Mouse (Mus musculus): ENCODE measurements around the gene Adgrg3.
"Not testable (repeated sequence)": the region's sequence is repeated elsewhere in the genome, so short reads cannot be mapped to it uniquely, and the experiment has no call there.

Adgrg3 gene

GRCm38 (mm10) chr8:95025421-95025820, 7.9 kb downstream of the Adgrg3 start:
- no peak for DNase-seq (ENCODE audit: low read depth)

DNA sequence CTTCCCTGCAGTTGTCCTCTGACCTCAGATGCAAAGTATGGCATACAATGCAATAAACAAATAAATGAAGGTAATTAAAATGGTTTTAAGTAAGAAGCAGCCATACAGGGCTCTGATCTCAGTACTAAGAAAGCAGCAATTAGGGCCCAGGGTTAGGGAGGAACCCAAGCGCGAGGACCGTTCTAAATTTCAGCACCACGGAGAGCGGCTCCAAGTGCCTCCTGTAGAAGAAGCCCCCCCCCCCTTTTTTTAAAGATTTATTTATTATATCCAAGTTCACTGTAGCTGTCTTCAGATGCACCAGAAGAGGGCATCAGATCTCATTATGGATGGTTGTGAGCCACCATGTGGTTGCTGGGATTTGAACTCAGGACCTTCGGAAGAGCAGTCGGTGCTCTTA, 10.9 kb downstream of the Adgrg3 start:
- DNase-seq (ENCODE audit: low read depth) = not testable (repeated sequence)

- DNase-seq (ENCODE audit: low read depth) = no peak
Measured at GRCm38 (mm10) chr8:95037106-95037925, 19.8 kb downstream of the Adgrg3 start.

DNA sequence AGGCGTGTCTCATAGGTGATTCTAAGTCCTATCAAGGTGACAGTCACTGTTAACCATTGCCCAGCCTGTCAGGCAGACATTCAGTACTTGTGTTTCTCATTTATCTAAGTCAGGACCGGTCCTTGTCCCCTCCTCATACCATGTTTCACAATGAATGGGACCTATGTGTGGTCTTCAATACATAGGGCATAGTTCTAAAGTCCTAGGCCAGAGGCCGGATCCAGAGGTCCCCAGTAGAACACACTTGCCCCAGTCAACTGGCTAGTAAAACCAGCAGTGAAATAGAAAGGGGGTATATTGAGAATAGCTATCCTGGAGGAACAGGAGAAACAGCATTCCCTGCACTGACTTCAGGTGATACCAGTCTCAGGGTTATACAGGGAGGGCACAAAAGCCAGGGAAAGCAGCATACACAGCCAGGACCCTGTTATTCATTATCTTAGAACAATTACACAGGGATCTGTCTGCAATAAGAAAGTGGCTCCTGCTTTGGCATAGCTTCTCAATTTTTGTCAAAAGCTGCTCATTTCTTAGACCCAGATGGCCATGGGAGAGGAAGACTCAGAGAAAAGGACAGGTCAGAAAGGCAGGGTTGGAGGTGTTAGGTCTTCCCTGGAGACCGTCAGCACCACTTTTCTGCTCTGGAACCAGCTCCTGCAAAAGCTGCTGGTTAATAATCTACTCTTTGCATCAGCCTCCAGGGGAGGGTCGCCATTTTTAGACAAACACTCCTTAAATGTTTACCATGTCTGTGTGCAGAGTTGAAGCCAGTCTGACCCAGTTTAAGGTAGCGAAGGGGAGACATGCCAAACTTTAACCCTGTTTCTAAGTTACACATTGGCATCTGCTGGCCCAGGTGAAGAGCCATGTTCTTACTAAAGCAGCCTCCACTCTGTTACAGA, 24.6 kb downstream of the Adgrg3 start:
- no peak for DNase-seq (ENCODE audit: low read depth)

DNA sequence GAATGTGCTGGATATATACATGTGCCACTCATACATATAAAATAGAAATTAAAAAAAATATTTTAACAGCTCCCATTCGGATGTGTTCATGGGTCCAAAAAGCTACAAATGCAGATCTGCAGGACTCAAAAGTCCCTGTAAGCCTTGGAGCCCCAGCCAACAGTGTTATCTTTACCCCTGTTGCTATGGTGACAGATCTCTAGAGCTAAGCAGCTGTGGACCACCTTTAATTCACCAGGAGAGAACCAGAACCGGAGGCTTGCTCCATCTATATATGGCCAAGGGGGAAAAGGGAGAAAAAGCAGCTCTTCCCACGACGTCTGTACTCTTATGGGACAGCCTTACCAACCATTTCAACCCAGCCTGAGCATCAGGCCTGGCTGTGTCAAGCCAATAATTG, 27.3 kb downstream of the Adgrg3 start:
- no peak for DNase-seq (ENCODE audit: low read depth)

GRCm38 (mm10) chr8:95046982-95047381, 29.5 kb downstream of the Adgrg3 start:
- peak; percentile 47 for DNase-seq (ENCODE audit: low read depth)

GRCm38 (mm10) chr8:95047884-95048680, 30.6 kb downstream of the Adgrg3 start:
- DNase-seq (ENCODE audit: low read depth) = no peak

GRCm38 (mm10) chr8:95049636-95050035, 32.1 kb downstream of the Adgrg3 start:
- DNase-seq (ENCODE audit: low read depth) = no peak

DNA sequence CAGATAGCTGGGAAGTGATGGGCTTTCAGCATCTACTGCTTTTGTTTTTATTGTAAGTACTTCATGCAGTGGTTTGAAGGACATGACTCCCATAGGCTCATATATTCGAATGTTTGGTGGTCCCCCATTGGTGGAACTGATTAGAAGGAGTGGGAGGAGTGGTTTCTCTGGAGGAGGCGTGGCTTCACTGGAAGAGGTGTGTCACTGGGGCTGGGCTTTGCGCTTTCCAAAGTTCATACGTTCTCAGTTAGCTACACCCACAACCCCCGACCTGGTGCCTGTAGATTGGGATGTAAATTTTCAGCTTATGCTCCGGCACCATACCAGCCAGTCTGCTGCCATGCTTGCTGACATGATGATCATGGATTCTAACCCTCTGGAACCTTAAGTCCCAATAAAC, 36.9 kb downstream of the Adgrg3 start:
- DNase-seq (ENCODE audit: low read depth) = no peak

GRCm38 (mm10) chr8:95054927-95055510, 37.5 kb downstream of the Adgrg3 start, which contains the start of gene Drc7:
Drc7 (plus strand) TSS chr8:95055103.
- no peak for DNase-seq (ENCODE audit: low read depth)

DNA sequence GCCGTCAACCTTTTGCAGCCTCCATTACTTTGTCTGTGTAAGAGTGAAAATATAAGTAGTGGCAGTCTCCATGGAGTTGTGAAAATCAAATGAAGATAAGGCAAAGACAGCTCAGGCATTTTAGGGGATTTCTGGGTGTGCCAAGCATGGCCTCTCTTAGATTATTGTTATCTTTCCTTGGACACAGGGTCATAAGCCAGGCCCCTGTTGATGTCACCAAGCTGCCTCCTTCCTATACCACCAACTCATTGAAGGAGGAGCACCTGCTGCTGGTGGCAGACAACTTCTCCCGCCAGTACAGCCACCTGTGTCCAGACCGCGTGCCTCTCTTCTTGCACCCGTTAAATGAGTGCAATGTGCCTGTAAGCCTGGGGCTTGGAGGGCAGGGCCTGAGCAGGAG, 38.9 kb downstream of the Adgrg3 start:
- no peak for DNase-seq (ENCODE audit: low read depth)

DNA sequence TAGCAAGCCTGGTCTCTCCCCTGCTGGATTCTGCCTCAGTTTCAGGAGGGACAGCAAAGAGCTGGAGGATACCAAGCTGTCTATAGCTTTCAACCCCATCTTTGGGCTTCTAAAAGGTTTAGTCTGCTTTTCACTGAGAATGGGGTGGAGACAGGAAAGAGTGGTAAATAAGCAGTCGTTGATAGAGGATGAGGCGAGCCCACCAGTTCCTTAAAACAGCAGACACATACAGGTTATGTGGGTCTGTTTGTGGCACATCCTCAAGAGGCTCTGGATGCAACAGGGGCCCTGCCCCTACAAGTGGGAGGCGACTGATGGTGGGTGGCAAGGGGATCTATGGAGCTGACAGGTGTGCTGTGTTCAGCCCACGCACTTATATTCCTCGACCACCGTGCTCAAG, 41.2 kb downstream of the Adgrg3 start:
- DNase-seq (ENCODE audit: low read depth) = no peak

GRCm38 (mm10) chr8:95059812-95060533, 42.5 kb downstream of the Adgrg3 start:
- DNase-seq (ENCODE audit: low read depth) = no peak

DNA sequence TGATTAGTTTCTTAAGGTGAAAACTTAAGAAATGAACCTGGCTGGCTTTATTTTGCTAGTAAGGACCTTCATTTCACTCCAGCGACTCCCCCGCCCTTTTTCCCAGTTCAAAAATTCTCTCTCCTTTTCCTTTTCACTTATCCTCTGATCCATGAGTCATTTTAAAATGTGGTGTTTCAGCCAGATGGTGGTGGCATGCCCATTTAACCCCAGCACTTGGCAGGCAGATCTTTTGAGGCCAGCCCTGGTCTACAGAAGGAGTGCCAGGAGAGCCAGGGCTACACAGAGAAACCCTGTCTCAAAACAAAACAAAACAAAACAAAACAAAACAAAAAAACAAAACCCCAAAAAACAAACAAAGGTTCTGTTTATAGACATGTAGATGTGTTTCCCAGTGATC, 47.0 kb downstream of the Adgrg3 start:
- DNase-seq (ENCODE audit: low read depth) = no peak

GRCm38 (mm10) chr8:95067582-95067981, 50.1 kb downstream of the Adgrg3 start:
- no peak for DNase-seq (ENCODE audit: low read depth)

- no peak for DNase-seq (ENCODE audit: low read depth)
Measured at GRCm38 (mm10) chr8:95075504-95075903, 58.0 kb downstream of the Adgrg3 start.

DNA sequence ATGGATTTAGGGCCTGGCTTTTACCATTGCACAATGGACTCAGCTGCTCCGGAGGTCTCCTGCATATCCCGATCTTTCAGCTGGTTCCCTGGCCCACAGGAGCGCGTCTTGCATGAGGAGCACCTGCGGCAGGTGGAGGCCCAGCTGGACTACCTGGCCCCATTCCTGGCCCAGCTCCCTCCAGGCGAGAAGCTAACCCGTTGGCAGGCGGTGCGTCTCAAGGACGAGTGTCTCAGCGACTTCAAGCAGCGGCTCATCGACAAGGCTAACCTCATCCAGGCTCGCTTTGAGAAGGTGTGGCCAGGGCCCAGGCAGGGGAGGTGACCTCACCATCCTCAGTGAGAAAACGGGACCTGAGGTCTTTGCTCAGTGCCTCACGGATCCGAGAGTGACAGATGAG, 58.7 kb downstream of the Adgrg3 start:
- no peak for DNase-seq (ENCODE audit: low read depth)

DNA sequence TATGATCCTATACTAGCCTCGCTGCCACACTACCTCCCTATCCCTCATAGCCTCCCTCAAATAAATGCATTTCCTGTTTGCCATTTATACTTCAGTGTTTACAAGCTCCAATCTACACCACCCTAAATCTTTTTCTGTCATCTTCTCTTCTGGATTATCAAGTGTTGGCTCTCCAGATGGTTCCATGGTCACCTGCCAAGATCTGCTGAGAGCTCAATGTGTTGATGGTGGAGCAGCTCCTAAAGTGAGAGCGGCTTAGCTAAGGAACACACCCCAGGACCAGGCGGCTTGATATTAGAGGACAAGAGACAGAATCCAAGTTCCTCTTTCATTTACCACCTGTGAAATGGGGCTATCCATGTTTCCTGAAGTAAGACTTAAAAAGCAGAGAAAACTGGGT, 60.6 kb downstream of the Adgrg3 start:
- no peak for DNase-seq (ENCODE audit: low read depth)

DNA sequence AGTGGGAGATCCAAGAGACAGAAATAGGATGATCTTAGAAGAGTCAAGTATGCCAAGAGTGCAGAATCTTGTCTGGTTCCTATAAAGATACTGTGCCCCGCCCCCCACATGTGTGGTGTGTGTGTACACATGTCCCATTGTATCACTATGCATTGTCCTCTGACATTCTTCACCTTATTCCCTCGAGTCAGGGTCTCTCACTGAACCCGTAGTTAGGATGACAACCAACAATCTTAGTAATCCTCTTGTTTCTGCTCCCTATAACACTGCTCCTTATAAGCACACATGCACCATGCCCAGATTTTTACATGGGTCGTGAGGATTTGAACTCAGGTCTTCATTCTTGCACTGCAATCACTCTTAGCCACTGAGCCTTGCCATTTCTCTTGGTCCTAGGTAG, 61.8 kb downstream of the Adgrg3 start:
- no peak for DNase-seq (ENCODE audit: low read depth)

GRCm38 (mm10) chr8:95080381-95081341, 63.2 kb downstream of the Adgrg3 start, which contains the start of gene Katnb1:
Katnb1 (plus strand) TSS chr8:95081186.
- DNase-seq (ENCODE audit: low read depth) = peak; percentile 100

All from c-Kit-positive CD71-negative TER-119-negative erythroid progenitor cells, embryonic 14.5 days (primary cell).